Mouse (Mus musculus) heart, postnatal 0 days (tissue): ENCODE data around the gene Lmf1.

Experiments used
- CTCF ChIP-seq: IDR thresholded peaks from 2 replicates; pipeline ENCODE4 v1.5.1; 2016; ENCODE audit warnings: antibody characterized with exemption, control low read depth, low read depth
- EP300 ChIP-seq: IDR thresholded peaks from 2 replicates; pipeline ENCODE4 v1.6.1; 2016; ENCODE audit warnings: antibody characterized with exemption, low read depth

DNA sequence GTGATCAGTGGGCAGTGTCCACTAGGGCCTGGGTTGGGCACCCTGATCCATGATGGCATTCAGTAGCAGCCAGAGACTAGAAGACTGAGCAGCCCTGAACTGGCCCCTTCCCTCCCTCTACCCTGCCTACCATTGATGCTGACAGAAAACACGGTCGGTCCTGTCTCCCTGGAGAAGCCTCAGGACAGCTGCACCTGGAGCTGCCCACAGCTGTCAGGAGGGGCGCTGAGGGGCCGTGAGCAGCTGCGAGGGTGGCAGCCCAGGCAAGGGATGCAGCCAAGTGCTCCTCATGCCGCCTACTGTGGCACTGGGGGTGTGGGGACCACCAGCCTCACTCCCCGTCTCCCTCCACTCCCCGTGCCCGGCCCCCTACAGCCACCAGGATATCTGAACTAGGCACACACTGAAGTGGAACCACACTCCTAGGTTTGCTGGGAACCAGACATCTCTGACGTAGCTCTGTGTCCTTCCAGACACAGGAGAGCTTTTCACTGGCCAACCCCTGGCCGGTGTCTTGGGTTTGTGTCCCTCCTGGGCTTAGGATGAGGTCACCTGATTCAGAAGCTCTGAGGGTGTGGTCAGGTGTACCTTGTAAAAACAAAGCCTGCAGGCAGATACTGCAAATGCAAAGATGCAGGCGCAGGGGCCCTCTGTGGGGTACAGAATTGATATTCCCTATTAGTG is 77.4 kb downstream of the Lmf1 start:
- TF ChIP-seq CTCF = no peak
- TF ChIP-seq EP300 = no peak
